10 mouse cellular contexts compared by ENCODE assay signal in the genomic region with DNA sequence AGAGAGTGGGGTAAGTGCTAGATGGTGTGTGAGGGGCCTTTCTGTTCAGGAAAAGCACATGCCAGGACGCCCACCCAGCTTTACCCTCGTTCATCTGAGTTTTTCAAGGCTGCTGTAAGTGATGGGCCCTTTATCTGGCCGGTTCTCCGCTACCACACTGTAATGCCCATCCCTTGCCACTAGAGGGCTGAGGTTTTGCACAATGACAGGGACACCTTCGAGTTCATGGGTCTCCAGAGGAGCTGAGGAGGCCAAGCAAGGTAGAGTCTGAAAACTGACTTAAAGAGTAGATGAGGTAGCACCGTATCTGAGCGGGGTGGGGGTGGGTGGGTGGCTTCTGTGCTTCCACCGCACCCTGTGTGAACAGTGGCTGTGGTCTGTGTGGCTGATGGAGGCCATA. TPM values are rescaled to one million over a fixed set of nuclear protein-coding genes. Genes with fewer than 3 reads are reported as not detected.
A peak's percentile ranks its signal among the peaks of the same experiment; 100 is the strongest.
DNase-seq lines count a peak whose midpoint lies in the region; ATAC-seq and TF ChIP-seq lines count a peak whose summit lies in the region.
"Had no signal": no experiment of that assay in that cellular context is flagged by ENCODE, and none has a peak within 500 bp of the region (broad histone marks: within the 10 kb centered on the region; RNA-seq: fewer than 3 reads in every experiment).

No protein-coding gene starts in this region.

- no peak; the same call in 1 of the 2 replicates for ATAC-seq in kidney, embryonic 15.5 days (replicated peaks; ENCODE audit: low FRiP score)
- ATAC-seq in limb, embryonic 14.5 days (ENCODE audit: low FRiP score, low read depth) = no peak
- ATAC-seq in midbrain, embryonic 15.5 days (replicated peaks) = peak; percentile 34

- intact Hi-C loops in gastrocnemius, postnatal 36 days (cut with DNase I) = loop anchor here (5.0 kb wide), 1 partner anchor 168 kb away; no protein-coding TSS in a partner anchor

- no peak overlapping the region for H3K4me2 ChIP-seq in kidney, embryonic 15.5 days
- no peak overlapping the region for H3K4me2 ChIP-seq in limb, embryonic 14.5 days (replicated peaks; ENCODE audit: low read depth, low read length, severe bottlenecking)
- H3K4me2 ChIP-seq in midbrain, embryonic 15.5 days = no peak overlapping the region
- H3K4me2 ChIP-seq: embryonic facial prominence, embryonic 13.5 days had no signal

- H3K27ac ChIP-seq in kidney, embryonic 15.5 days = no peak overlapping the region
- H3K27ac ChIP-seq in limb, embryonic 14.5 days (replicated peaks; ENCODE audit: low read depth, low read length) = no peak overlapping the region
- H3K27ac ChIP-seq in midbrain, embryonic 15.5 days = no peak overlapping the region
- H3K27ac ChIP-seq: embryonic facial prominence, embryonic 13.5 days had no signal

- no peaks in the 10 kb centered on the region for H3K36me3 ChIP-seq in kidney, embryonic 15.5 days
- H3K36me3 ChIP-seq in limb, embryonic 14.5 days (ENCODE audit: control insufficient read depth, insufficient read depth, low read length) = no peaks in the 10 kb centered on the region
- no peaks in the 10 kb centered on the region for H3K36me3 ChIP-seq in midbrain, embryonic 15.5 days (replicated peaks)
- H3K36me3 ChIP-seq: embryonic facial prominence, embryonic 13.5 days had no signal

- TF ChIP-seq POLR2A in limb, embryonic 14.5 days (IDR thresholded peaks at IDR 0.05; ENCODE audit: borderline replicate concordance, extremely low read depth, insufficient read depth, insufficient read length) = no peak

- 0 out of 2 replicates have a peak, but pooled peaks cover 3% of the 10 kb centered on the region for H3K27me3 ChIP-seq in kidney, embryonic 15.5 days
- H3K27me3 ChIP-seq in limb, embryonic 14.5 days (ENCODE audit: control insufficient read depth, insufficient read depth, low read length) = no peaks in the 10 kb centered on the region
- no peaks in the 10 kb centered on the region for H3K27me3 ChIP-seq in midbrain, embryonic 15.5 days (replicated peaks)

- H3K4me3 ChIP-seq in kidney, embryonic 15.5 days (replicated peaks) = no peak overlapping the region
- no peak overlapping the region for H3K4me3 ChIP-seq in limb, embryonic 14.5 days (replicated peaks; ENCODE audit: low read length)
- no peak overlapping the region for H3K4me3 ChIP-seq in midbrain, embryonic 15.5 days
- H3K4me3 ChIP-seq: embryonic facial prominence, embryonic 13.5 days; myocyte had no signal

- H3K4me1 ChIP-seq in kidney, embryonic 15.5 days = peaks cover 5% of the 10 kb centered on the region; the same call in 1 of the 2 replicates
- no peaks in the 10 kb centered on the region for H3K4me1 ChIP-seq in limb, embryonic 14.5 days (ENCODE audit: control insufficient read depth, insufficient read depth, low read length)
- H3K4me1 ChIP-seq in midbrain, embryonic 15.5 days = peaks cover 6% of the 10 kb centered on the region; the same call in 1 of the 2 replicates
- H3K4me1 ChIP-seq: embryonic facial prominence, embryonic 13.5 days had no signal

- no peaks in the 10 kb centered on the region for H3K9me3 ChIP-seq in kidney, embryonic 15.5 days (replicated peaks)
- H3K9me3 ChIP-seq in limb, embryonic 14.5 days (ENCODE audit: control insufficient read depth, low read length) = no peaks in the 10 kb centered on the region
- H3K9me3 ChIP-seq in midbrain, embryonic 15.5 days = no peaks in the 10 kb centered on the region
- H3K9me3 ChIP-seq: embryonic facial prominence, embryonic 13.5 days had no signal

- peak; percentile 68 for DNase-seq in kidney, adult 18-20 months
- peak; percentile 66 for DNase-seq in NIH3T3 (ENCODE audit: low read depth)
- peak; percentile 80 to 83 for DNase-seq in cerebellum, postnatal 10 days
- DNase-seq in gastrocnemius, postnatal 36 days = peak; percentile 23 to 26
- peak; percentile 40 for DNase-seq in limb, embryonic 14.5 days (ENCODE audit: low spot score)
- DNase-seq in thymus, adult 18-20 months = peak; percentile 18 to 25

- WGBS in kidney, embryonic 15.5 days = 30% methylated on average over 8 of the region's 8 CpGs
- WGBS in limb, embryonic 14.5 days = 27% methylated on average over 8 of the region's 8 CpGs
- 26% methylated on average over 8 of the region's 8 CpGs for WGBS in midbrain, embryonic 15.5 days

- no peak overlapping the region for H3K9ac ChIP-seq in kidney, embryonic 15.5 days
- H3K9ac ChIP-seq in limb, embryonic 14.5 days (ENCODE audit: low read depth, low read length, severe bottlenecking) = no peak overlapping the region
- H3K9ac ChIP-seq in midbrain, embryonic 15.5 days = no peak overlapping the region
- H3K9ac ChIP-seq: embryonic facial prominence, embryonic 13.5 days had no signal

RNA-seq across cellular contexts. Expression of a gene that starts 27.2 kb away (rescaled TPM):
- 0.10 TPM in 1 of 2 replicates, not detected in the other for polyA plus RNA-seq in kidney, embryonic 15.5 days (2015; fragmentation: Nextera tagmentation; extraction: Ambion mirVana)
- not detected for total RNA-seq in gastrocnemius, postnatal 36 days (2021)
- polyA plus RNA-seq in limb, embryonic 14.5 days (2012; rRNA removed) = 0.64 and 0.69 TPM in 2 replicates
- 0.43 and 0.58 TPM in 2 replicates for polyA plus RNA-seq in limb, embryonic 14.5 days (2014; fragmentation: Nextera tagmentation; extraction: Ambion mirVana)
- polyA plus RNA-seq in midbrain, embryonic 15.5 days (2015; fragmentation: Nextera tagmentation; extraction: Ambion mirVana) = 10.8 and 13.7 TPM in 2 replicates

Comparison
In these comparisons a context has a peak if more than half of its experiments do, and no peak if none do; other contexts are left out.
1. DNase-seq: peak in every context shown above with its lines; median percentile 82 in cerebellum, postnatal 10 days; 68 in kidney, adult 18-20 months; 66 in NIH3T3; 40 in limb, embryonic 14.5 days; 24 in gastrocnemius, postnatal 36 days; 22 in thymus, adult 18-20 months.